Mouse (Mus musculus) heart, embryonic 16.5 days (tissue): ENCODE results near the gene Dennd4b. TPM values are rescaled to one million over a fixed set of nuclear protein-coding genes. Genes with fewer than 3 reads are reported as not detected.
"Not testable (repeated sequence)": the region's sequence is repeated elsewhere in the genome, so short reads cannot be mapped to it uniquely, and the experiment has no call there.

Experiments used
- ATAC-seq: fragments of 200-750 bp; cut with Nextera tagmentation; replicated peaks from 2 replicates; pipeline ENCODE4 v1.8.0; 2017; ENCODE audit warnings: moderate number of reproducible peaks; ENCODE audit not compliant: insufficient read depth, low FRiP score; ENCODE audit errors: extremely low read depth
- H3K27ac ChIP-seq: fragments of 300-500 bp; sonication (generic); 2 replicates; pipeline ENCODE4 v1.5.1; 2014; ENCODE audit warnings: mild to moderate bottlenecking, low read length, control low read depth, moderate library complexity
- H3K27me3 ChIP-seq: fragments of 300-500 bp; sonication (generic); 2 replicates; pipeline ENCODE4 v1.6.1; 2014; ENCODE audit warnings: low read length, mixed read lengths; ENCODE audit not compliant: control insufficient read depth, insufficient read depth
- H3K36me3 ChIP-seq: fragments of 300-500 bp; sonication (generic); 2 replicates; pipeline ENCODE4 v1.6.1; 2014; ENCODE audit not compliant: control insufficient read depth, insufficient read depth
- H3K4me1 ChIP-seq: fragments of 300-500 bp; sonication (generic); 2 replicates; pipeline ENCODE4 v1.6.1; 2014; ENCODE audit warnings: low read length, mixed read lengths; ENCODE audit not compliant: control insufficient read depth, insufficient read depth
- H3K4me2 ChIP-seq: fragments of 300-500 bp; sonication (generic); 2 replicates; pipeline ENCODE4 v1.6.1; 2014; ENCODE audit warnings: low read depth, mild to moderate bottlenecking, control low read depth, low read length
- H3K4me3 ChIP-seq: fragments of 300-500 bp; sonication (generic); 2 replicates; pipeline ENCODE4 v1.5.1; 2014; ENCODE audit warnings: mild to moderate bottlenecking, control low read depth, low read length
- H3K9ac ChIP-seq: fragments of 300-500 bp; sonication (generic); 2 replicates; pipeline ENCODE4 v1.6.1; 2014; ENCODE audit warnings: low read length, control low read depth
- H3K9me3 ChIP-seq: fragments of 300-500 bp; sonication (generic); replicated peaks from 2 replicates; pipeline ENCODE4 v1.6.1; 2016; ENCODE audit warnings: low read length; ENCODE audit not compliant: control insufficient read depth
- WGBS: fragments of 180-500 bp; shearing (Covaris S2); extraction: QIAGEN DNeasy Blood & Tissue Kit; methylation state at CpG from one replicate; pipeline ENCODE4 v1.1.7; 2014; 5-methylcytosine and 5-hydroxymethylcytosine counted together
- polyA plus RNA-seq: library from polyadenylated mRNA; unstranded; fragments of >200 nt; fragmentation: Nextera tagmentation; extraction: Ambion mirVana; gene quantifications from 2 replicates; pipeline ENCODE4 v1.2.1, GENCODE M21; 2015

The Dennd4b gene
- polyA plus RNA-seq, 1 experiment from 2014 or later = 7.1 TPM

- H3K9me3 ChIP-seq = no peaks in the 10 kb centered on the region
- no peaks in the 10 kb centered on the region for H3K4me1 ChIP-seq
- no peak for ATAC-seq
- WGBS = 89% methylated on average over 2 of the region's 2 CpGs
- no peak overlapping the region for H3K9ac ChIP-seq
- no peak overlapping the region for H3K4me2 ChIP-seq
- H3K4me3 ChIP-seq = no peak overlapping the region
- peaks cover 16% of the 10 kb centered on the region for H3K36me3 ChIP-seq
- no peaks in the 10 kb centered on the region for H3K27me3 ChIP-seq
- no peak overlapping the region for H3K27ac ChIP-seq
Measured at GRCm38 (mm10) chr3:90284150-90284549, 19.2 kb downstream of the Dennd4b start.

DNA sequence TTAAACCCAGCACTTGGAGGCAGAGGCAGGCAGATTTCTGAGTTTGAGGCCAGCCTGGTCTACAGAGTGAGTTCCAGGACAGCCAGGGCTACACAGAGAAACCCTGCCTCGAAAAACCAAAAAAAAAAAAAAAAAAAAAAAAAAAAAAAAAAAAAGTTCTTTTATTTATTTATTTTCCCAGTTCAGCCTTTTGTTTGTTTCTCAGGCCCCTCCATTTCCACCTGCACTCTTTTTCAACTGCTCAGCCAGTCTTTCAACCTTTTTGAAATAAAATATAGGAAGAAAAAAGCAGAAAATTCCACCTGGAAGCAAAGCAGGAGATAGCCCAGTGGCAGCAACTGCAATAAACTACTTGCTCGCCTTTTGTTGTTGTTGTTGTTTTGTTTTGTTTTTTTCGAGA lies 24.4 kb downstream of the Dennd4b start:
- H3K9me3 ChIP-seq, H3K27ac ChIP-seq, H3K27me3 ChIP-seq, H3K4me1 ChIP-seq, ATAC-seq, H3K4me2 ChIP-seq, H3K4me3 ChIP-seq, H3K36me3 ChIP-seq, H3K9ac ChIP-seq: not testable (repeated sequence)
- 54% methylated on average over 2 of the region's 3 CpGs for WGBS

GRCm38 (mm10) chr3:90290602-90291001 lies 25.6 kb downstream of the Dennd4b start:
- 82% methylated on average over 1 of the region's 1 CpGs for WGBS
- Histone ChIP-seq H3K36me3 (no peaks in the 10 kb centered on the region), H3K4me2 (no peak overlapping the region), H3K9ac (no peak overlapping the region), H3K27me3 (no peaks in the 10 kb centered on the region), H3K27ac (no peak overlapping the region), H3K4me1 (peaks cover 17% of the 10 kb centered on the region), H3K4me3 (no peak overlapping the region), H3K9me3 (no peaks in the 10 kb centered on the region)
- no peak for ATAC-seq

- peak overlapping the region; percentile 76 for H3K9ac ChIP-seq
- no peaks in the 10 kb centered on the region for H3K36me3 ChIP-seq
- no peaks in the 10 kb centered on the region for H3K9me3 ChIP-seq
- H3K4me2 ChIP-seq = peak overlapping the region; percentile 73
- no peak for ATAC-seq
- peaks cover 19% of the 10 kb centered on the region for H3K4me1 ChIP-seq
- no peaks in the 10 kb centered on the region for H3K27me3 ChIP-seq
- H3K4me3 ChIP-seq = peak overlapping the region; percentile 62
- peak overlapping the region; percentile 88 for H3K27ac ChIP-seq
- WGBS = 28% methylated on average over 2 of the region's 2 CpGs
Measured at GRCm38 (mm10) chr3:90291982-90292344, 27.0 kb downstream of the Dennd4b start.

- H3K27ac ChIP-seq = peak within 1 kb of the TSS; percentile 97
- no peaks in the 10 kb centered on the region for H3K36me3 ChIP-seq
- no peaks in the 10 kb centered on the region for H3K9me3 ChIP-seq
- peak within 1 kb of the TSS; percentile 94 for H3K9ac ChIP-seq
- peak within 1 kb of the TSS; percentile 89 for H3K4me2 ChIP-seq
- no peaks in the 10 kb centered on the region for H3K27me3 ChIP-seq
- ATAC-seq = peak; percentile 97
- under 1% methylated on average over 46 of the region's 47 CpGs for WGBS
- H3K4me3 ChIP-seq = peak within 1 kb of the TSS; percentile 94
- H3K4me1 ChIP-seq = peaks cover 19% of the 10 kb centered on the region
Measured at GRCm38 (mm10) chr3:90292345-90293275, 27.6 kb downstream of the Dennd4b start, which contains the start of gene Gatad2b. Gatad2b (plus strand) TSS chr3:90293178.

DNA sequence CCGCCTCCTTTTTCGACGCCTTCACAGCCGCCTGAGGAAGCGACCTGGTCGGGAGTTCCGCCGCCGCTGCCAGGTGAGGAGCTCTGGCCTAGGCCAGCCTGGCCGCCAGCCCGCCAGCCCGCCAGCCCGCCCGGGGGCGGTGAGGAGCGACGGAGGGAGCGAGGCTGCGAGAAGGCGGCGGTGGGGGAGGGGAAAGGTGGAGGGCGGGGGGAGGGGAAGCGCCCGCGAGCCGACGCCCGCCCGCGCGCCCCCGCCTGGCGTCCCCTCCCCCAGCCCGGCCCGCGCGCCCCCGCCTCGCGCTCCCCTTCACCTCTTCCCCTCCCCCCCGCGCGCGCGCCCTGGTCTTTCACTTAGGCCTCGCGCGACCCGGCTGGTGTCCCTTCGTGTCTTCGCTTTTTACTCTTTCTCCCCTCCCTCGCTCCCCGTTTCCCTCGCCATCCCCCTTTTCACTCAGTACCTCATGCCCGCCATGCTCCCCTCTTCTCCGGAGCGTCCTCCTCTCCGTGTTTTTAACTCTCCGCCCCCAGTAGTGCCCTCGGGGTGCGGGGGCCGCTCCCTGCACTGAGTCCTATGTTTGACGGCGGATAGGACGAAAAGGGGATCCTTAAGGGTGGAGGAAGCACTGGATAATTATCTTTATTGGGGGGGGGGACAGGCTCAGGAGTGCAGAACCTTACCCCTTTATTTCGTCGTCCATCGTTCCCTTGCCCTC lies 28.5 kb downstream of the Dennd4b start:
- H3K36me3 ChIP-seq = no peaks in the 10 kb centered on the region
- H3K27ac ChIP-seq = peak overlapping the region; percentile 97

DNA sequence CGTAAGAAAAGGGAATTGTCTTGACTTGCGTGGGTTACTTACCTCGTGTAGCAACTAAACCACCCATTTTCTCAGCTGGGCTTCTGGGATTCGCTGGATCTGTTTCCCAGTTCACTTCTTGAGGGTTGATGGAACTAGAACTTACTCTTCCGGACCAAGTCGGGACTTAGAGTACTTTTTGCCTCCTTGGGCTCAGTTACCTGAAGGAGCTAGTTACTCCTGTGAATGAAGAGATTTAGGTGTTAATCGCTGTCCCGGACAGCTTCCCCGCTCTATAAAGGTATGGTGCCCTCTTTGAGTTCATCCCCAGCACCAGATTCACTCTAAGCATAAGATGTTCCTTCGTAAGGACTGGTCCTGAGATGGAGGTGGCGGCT lies 29.1 kb downstream of the Dennd4b start:
- Histone ChIP-seq H3K4me2 (peak overlapping the region; percentile 89), H3K4me3 (peak overlapping the region; percentile 94), H3K9ac (peak overlapping the region; percentile 94), H3K27me3 (no peaks in the 10 kb centered on the region), H3K4me1 (peaks cover 19% of the 10 kb centered on the region), H3K36me3 (no peaks in the 10 kb centered on the region), H3K27ac (peak overlapping the region; percentile 97), H3K9me3 (no peaks in the 10 kb centered on the region)
- 3% methylated on average over 11 of the region's 11 CpGs for WGBS
- ATAC-seq = no peak

More for the DNA sequence above, 28.5 kb downstream of the Dennd4b start:
- H3K4me1 ChIP-seq = peaks cover 19% of the 10 kb centered on the region
- H3K4me2 ChIP-seq = peak overlapping the region; percentile 89
- H3K9ac ChIP-seq = peak overlapping the region; percentile 94
- peak; percentile 20 for ATAC-seq
- no peaks in the 10 kb centered on the region for H3K9me3 ChIP-seq
- no peaks in the 10 kb centered on the region for H3K27me3 ChIP-seq
- peak overlapping the region; percentile 94 for H3K4me3 ChIP-seq
- 1% methylated on average over 33 of the region's 68 CpGs for WGBS

GRCm38 (mm10) chr3:90294651-90295050 lies 29.7 kb downstream of the Dennd4b start:
- no peaks in the 10 kb centered on the region for H3K9me3 ChIP-seq
- H3K4me2 ChIP-seq = peak overlapping the region; percentile 89
- peak overlapping the region; percentile 50; the same call in 1 of the 2 replicates for H3K9ac ChIP-seq
- WGBS = 55% methylated on average over 2 of the region's 2 CpGs
- ATAC-seq = no peak
- H3K27ac ChIP-seq = peak overlapping the region; percentile 21; the same call in 1 of the 2 replicates
- peak overlapping the region; percentile 94 for H3K4me3 ChIP-seq
- no peaks in the 10 kb centered on the region for H3K27me3 ChIP-seq
- no peaks in the 10 kb centered on the region for H3K36me3 ChIP-seq
- H3K4me1 ChIP-seq = peaks cover 19% of the 10 kb centered on the region

GRCm38 (mm10) chr3:90305801-90306200 lies 40.8 kb downstream of the Dennd4b start:
- H3K27me3 ChIP-seq = no peaks in the 10 kb centered on the region
- H3K4me1 ChIP-seq = peaks cover 8% of the 10 kb centered on the region
- no peak overlapping the region for H3K27ac ChIP-seq
- no peak overlapping the region for H3K4me2 ChIP-seq
- H3K36me3 ChIP-seq = no peaks in the 10 kb centered on the region
- no peak overlapping the region for H3K4me3 ChIP-seq
- WGBS = 60% methylated on average over 3 of the region's 3 CpGs
- H3K9me3 ChIP-seq = no peaks in the 10 kb centered on the region
- no peak for ATAC-seq
- no peak overlapping the region for H3K9ac ChIP-seq
